Comparison of ENCODE assay signal across 12 mouse cellular contexts in the genomic region with DNA sequence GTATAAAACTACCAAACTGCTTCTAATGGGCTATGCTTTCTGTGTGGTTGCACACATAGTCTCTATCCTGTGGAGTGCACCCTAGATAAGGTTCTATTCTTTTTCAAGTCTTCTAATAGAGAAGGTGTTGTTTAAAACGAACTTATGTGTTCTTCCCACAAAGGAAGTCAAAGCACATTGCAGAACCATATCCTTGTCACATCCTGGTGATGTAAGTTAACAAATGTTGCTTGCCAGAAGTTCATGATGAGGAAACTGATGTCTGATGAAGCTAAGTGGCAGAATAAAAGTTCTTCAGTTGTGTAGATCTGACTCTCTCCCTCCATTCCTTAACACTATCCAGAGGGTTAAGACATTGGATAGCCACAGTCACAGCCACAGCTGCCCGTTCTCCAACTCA.
"Had no signal": no experiment of that assay in that cellular context is flagged by ENCODE, and none has a peak within 500 bp of the region (broad histone marks: within the 10 kb centered on the region; RNA-seq: fewer than 3 reads in every experiment).

No protein-coding gene starts in this region.

- ATAC-seq: inflammation-experienced regulatory T-cells, adult 6 months; intestine, embryonic 15.5 days; intestine, postnatal 0 days; liver, embryonic 12.5 days had no signal

- DNase-seq: gastrocnemius, adult 2 months; gastrocnemius, postnatal 10 days; gastrocnemius, postnatal 36 days; heart, adult 2 months; kidney, adult 18-20 months; kidney, adult 8-10 months; kidney, postnatal 25 days; left cerebral cortex, postnatal 4 days had no signal
